Mouse (Mus musculus) olfactory bulb, adult 2 months (tissue): ENCODE results near the gene Rbm45.

Experiments used
- CTCF ChIP-seq: fragments of 200-500 bp; IDR thresholded peaks from 2 replicates; pipeline ENCODE4 v1.5.1; 2012; ENCODE audit warnings: low read depth, mild to moderate bottlenecking, low read length, moderate library complexity; ENCODE audit not compliant: insufficient read depth
- POLR2A ChIP-seq: fragments of 200-500 bp; IDR thresholded peaks from 2 replicates; pipeline ENCODE4 v1.6.1; 2012; ENCODE audit warnings: mild to moderate bottlenecking, low read depth, low read length, moderate library complexity; ENCODE audit not compliant: insufficient read depth

DNA sequence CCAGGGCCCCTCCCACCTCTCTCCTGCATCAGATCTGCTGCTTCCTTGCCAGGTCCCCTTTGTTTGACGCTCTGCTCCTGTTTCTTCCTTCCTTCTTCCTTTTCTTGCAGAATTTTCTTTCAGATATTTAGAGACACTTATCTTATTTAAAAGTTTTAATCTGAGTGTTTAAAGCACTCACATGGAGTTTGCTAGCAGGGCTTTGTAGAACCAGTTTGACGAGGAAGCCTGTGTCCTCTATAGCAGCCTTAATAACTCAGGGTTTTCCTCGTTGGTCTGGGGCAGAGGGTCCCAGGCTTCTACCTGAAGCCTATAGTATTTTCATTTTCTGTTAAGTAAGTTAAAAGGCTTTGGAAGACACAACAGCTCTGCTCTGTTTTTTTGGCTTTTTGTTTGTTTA lies 57.0 kb downstream of the Rbm45 start:
- TF ChIP-seq CTCF: no peak
- TF ChIP-seq POLR2A: no peak
